Mouse (Mus musculus) G1E (cell line): ENCODE results near the gene Tut1. TPM values are rescaled to one million over a fixed set of nuclear protein-coding genes. Genes with fewer than 3 reads are reported as not detected.

Experiments
- ATAC-seq: 2 replicates; pipeline ENCODE4 v1.8.0; 2016; ENCODE audit warnings: mild to moderate bottlenecking; ENCODE audit not compliant: insufficient number of reproducible peaks, poor library complexity, low FRiP score, severe bottlenecking; ENCODE audit errors: extremely low read depth
- DNase-seq: peaks from one replicate; pipeline ENCODE4 v3.0.0; 2012; ENCODE audit warnings: low spot score
- H3K27me3 ChIP-seq: 2 replicates; pipeline ENCODE4 v1.6.1; 2012; ENCODE audit warnings: mild to moderate bottlenecking, low read length, inconsistent platforms; ENCODE audit not compliant: insufficient read depth
- H3K36me3 ChIP-seq: replicated peaks from 2 replicates; pipeline ENCODE3; 2012; ENCODE audit warnings: mild to moderate bottlenecking, inconsistent platforms
- H3K4me1 ChIP-seq: 2 replicates; pipeline ENCODE4 v1.6.1; 2012; ENCODE audit warnings: low read depth, low read length, inconsistent platforms, mixed read lengths; ENCODE audit not compliant: insufficient read depth
- H3K4me3 ChIP-seq: 2 replicates; pipeline ENCODE4 v1.5.1; 2012; ENCODE audit warnings: low read depth, mild to moderate bottlenecking, inconsistent platforms, low read length, moderate library complexity, mixed read lengths
- H3K9me3 ChIP-seq: replicated peaks from 2 replicates; pipeline ENCODE4 v1.6.1; 2012; ENCODE audit warnings: inconsistent platforms
- CTCF ChIP-seq: IDR thresholded peaks from 2 replicates; pipeline ENCODE4 v1.5.1; 2012; ENCODE audit warnings: low read depth, low read length, inconsistent platforms, mixed read lengths
- GATA1 ChIP-seq: IDR thresholded peaks from 2 replicates; pipeline ENCODE4 v1.6.1; 2012; ENCODE audit warnings: borderline replicate concordance, low read length, inconsistent platforms, mixed read lengths
- GATA2 ChIP-seq: IDR thresholded peaks from 2 replicates; pipeline ENCODE4 v1.6.1; 2012; ENCODE audit warnings: low read depth, low read length, inconsistent platforms, borderline replicate concordance
- POLR2AphosphoS5 ChIP-seq: IDR thresholded peaks from 2 replicates; pipeline ENCODE4 v1.6.1; 2012; ENCODE audit warnings: low read depth, low read length, inconsistent platforms; ENCODE audit not compliant: insufficient replicate concordance
- TAL1 ChIP-seq: conservative IDR thresholded peaks from 2 replicates; pipeline ENCODE4 v1.6.1; 2012; ENCODE audit warnings: low read depth, low read length, inconsistent platforms, mixed read lengths
- polyA plus RNA-seq: library from polyadenylated mRNA; stranded (reverse); fragments of >175 nt; gene quantifications from 2 replicates; pipeline ENCODE4 v1.2.3, GENCODE M21; 2012
- total RNA-seq, 2 experiments: library from RNA; stranded (forward) in 1 of 2; stranded (reverse) in 1 of 2; fragments of 200-1000 nt in 1 of 2; fragments of >200 nt in 1 of 2; fragmentation: Nextera tagmentation in 1 of 2; gene quantifications; 2 replicates each; pipeline ENCODE4 v1.2.3; 2014 to 2017

The Tut1 gene
- total and polyA plus RNA-seq, 3 experiments: 17.8 to 60.9 (median 32.3) TPM

GRCm38 (mm10) chr19:8952241-8952640 is 1.4 kb upstream of the Tut1 start:
- TF ChIP-seq GATA2: no peak
- no peak for TF ChIP-seq TAL1
- TF ChIP-seq GATA1: no peak
- TF ChIP-seq CTCF: no peak
- TF ChIP-seq POLR2AphosphoS5: no peak
- DNase-seq: no peak
- H3K4me3 ChIP-seq: no peak overlapping the region; the same call in 1 of the 2 replicates
- ATAC-seq: no peak
- no peaks in the 10 kb centered on the region for H3K9me3 ChIP-seq
- no peaks in the 10 kb centered on the region for H3K27me3 ChIP-seq
- H3K4me1 ChIP-seq: peaks cover 71% of the 10 kb centered on the region
- H3K36me3 ChIP-seq: peaks cover 81% of the 10 kb centered on the region

GRCm38 (mm10) chr19:8954171-8954570 is 524 bp downstream of the Tut1 start:
- ATAC-seq (no peak), DNase-seq (no peak)
- TF ChIP-seq CTCF: no peak
- no peak for TF ChIP-seq TAL1
- TF ChIP-seq GATA2: no peak
- Histone ChIP-seq H3K4me3 (peak overlapping the region; percentile 78), H3K4me1 (peaks cover 65% of the 10 kb centered on the region), H3K36me3 (peaks cover 78% of the 10 kb centered on the region), H3K9me3 (no peaks in the 10 kb centered on the region), H3K27me3 (no peaks in the 10 kb centered on the region)

GRCm38 (mm10) chr19:8962256-8962655 is 8.6 kb downstream of the Tut1 start:
- Histone ChIP-seq H3K9me3 (no peaks in the 10 kb centered on the region), H3K27me3 (no peaks in the 10 kb centered on the region), H3K4me1 (peaks cover 54% of the 10 kb centered on the region), H3K4me3 (no peak overlapping the region), H3K36me3 (peaks cover 90% of the 10 kb centered on the region)
- no peak for DNase-seq
- ATAC-seq: no peak
- no peak for TF ChIP-seq GATA1
- TF ChIP-seq CTCF: no peak
- no peak for TF ChIP-seq TAL1
- no peak for TF ChIP-seq POLR2AphosphoS5
- no peak for TF ChIP-seq GATA2

- peaks cover 91% of the 10 kb centered on the region for H3K36me3 ChIP-seq
- DNase-seq (no peak), ATAC-seq (no peak)
- H3K4me3 ChIP-seq: no peak overlapping the region; the same call in 1 of the 2 replicates
- TF ChIP-seq GATA2 (no peak), TAL1 (no peak), CTCF (no peak), GATA1 (no peak), POLR2AphosphoS5 (no peak)
- H3K4me1 ChIP-seq: peaks cover 52% of the 10 kb centered on the region
- H3K9me3 ChIP-seq: no peaks in the 10 kb centered on the region
- H3K27me3 ChIP-seq: no peaks in the 10 kb centered on the region
Observed at GRCm38 (mm10) chr19:8965075-8965474, 11.4 kb downstream of the Tut1 start.

GRCm38 (mm10) chr19:8965771-8966170 is 12.1 kb downstream of the Tut1 start:
- no peaks in the 10 kb centered on the region for H3K27me3 ChIP-seq
- H3K4me3 ChIP-seq: peak overlapping the region; percentile 38; the same call in 1 of the 2 replicates
- H3K4me1 ChIP-seq: peaks cover 59% of the 10 kb centered on the region

GRCm38 (mm10) chr19:8966198-8966589 is 12.5 kb downstream of the Tut1 start:
- DNase-seq (no peak), ATAC-seq (no peak)
- Histone ChIP-seq H3K27me3 (no peaks in the 10 kb centered on the region), H3K4me1 (peaks cover 64% of the 10 kb centered on the region), H3K36me3 (peaks cover 91% of the 10 kb centered on the region), H3K4me3 (peak overlapping the region; percentile 82), H3K9me3 (no peaks in the 10 kb centered on the region)
- no peak for TF ChIP-seq CTCF
- no peak for TF ChIP-seq TAL1
- TF ChIP-seq GATA1: no peak
- no peak for TF ChIP-seq POLR2AphosphoS5
- TF ChIP-seq GATA2: no peak

More at GRCm38 (mm10) chr19:8965771-8966170, 12.1 kb downstream of the Tut1 start:
- DNase-seq (no peak), ATAC-seq (no peak)
- TF ChIP-seq CTCF: no peak
- no peak for TF ChIP-seq GATA2
- TF ChIP-seq TAL1: no peak
- no peak for TF ChIP-seq GATA1
- TF ChIP-seq POLR2AphosphoS5: no peak
- Histone ChIP-seq H3K36me3 (peaks cover 91% of the 10 kb centered on the region), H3K9me3 (no peaks in the 10 kb centered on the region)
